Mouse (Mus musculus) brain, embryonic 18.5 days (tissue): ENCODE measurements around the gene Adat3.

Source experiments
- DNase-seq: peaks from one replicate; pipeline ENCODE4 v3.0.0-alpha.2; 2012; ENCODE audit warnings: low read depth, low spot score

Gene Adat3

GRCm38 (mm10) chr10:80653156-80653720 lies 50.6 kb downstream of the Adat3 start:
- no peak for DNase-seq

DNA sequence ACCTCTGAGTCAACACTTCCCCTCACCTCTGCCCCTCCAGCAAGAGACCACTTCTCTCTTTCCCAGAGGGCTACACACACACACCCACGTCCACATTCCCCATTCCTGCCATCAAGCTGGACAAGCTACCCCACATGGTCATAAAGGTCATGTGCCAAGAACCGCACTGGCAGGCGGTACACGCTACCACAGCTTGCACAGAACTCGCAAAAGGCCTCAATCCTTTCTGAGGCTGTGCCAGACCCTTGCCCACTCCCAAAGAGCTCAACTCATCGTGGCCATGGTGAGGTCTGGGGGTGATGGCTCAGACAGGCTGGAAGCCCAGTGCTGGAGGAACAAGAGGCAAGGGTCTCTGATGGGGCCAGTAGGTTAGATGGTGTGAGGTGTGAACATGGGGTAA lies 52.2 kb downstream of the Adat3 start:
- DNase-seq, result no peak

DNA sequence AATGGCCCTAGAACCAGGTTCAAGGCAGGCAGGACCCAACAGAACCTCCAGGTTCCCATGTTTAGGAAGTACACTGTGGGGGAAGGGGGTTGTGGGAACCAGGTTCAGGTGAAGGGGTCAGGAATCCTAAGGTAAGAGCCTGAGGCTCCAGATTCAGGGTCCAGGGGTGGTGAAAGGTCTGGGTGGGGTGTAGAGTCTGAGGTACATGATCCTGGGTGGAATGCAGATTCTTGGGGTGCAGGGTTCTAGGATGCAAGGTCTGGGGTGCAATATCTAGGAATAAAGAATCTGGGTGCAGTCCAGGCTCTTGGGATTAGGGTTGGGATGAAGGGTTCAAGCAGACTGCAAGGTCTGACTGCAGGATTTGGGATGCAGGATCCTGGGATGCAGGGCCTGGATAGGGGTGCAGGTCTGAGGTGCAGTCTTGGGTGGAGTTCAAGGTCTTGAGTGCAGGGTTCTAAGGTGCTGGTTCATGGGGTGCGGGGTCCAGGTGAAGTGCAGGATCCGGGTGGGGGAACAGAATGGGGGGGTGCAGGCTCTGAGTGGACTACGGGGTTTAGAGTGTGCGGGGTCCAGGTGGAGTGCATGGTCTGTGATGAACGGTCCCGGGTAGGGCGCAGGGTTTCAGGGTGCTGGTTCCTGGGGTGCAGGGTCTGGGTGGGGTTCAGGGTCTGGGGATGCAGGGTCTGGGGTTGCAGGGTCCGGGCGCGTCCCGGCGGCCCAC lies 52.9 kb downstream of the Adat3 start:
- no peak for DNase-seq

GRCm38 (mm10) chr10:80656130-80656862 lies 53.6 kb downstream of the Adat3 start:
- DNase-seq, result peak; percentile 99

- DNase-seq, result no peak
Observed at GRCm38 (mm10) chr10:80656863-80657623, 54.4 kb downstream of the Adat3 start, which contains the start of gene Btbd2. Btbd2 (minus strand) TSS chr10:80657071.
